Mouse (Mus musculus): ENCODE data around the gene Gm42906.

DNA sequence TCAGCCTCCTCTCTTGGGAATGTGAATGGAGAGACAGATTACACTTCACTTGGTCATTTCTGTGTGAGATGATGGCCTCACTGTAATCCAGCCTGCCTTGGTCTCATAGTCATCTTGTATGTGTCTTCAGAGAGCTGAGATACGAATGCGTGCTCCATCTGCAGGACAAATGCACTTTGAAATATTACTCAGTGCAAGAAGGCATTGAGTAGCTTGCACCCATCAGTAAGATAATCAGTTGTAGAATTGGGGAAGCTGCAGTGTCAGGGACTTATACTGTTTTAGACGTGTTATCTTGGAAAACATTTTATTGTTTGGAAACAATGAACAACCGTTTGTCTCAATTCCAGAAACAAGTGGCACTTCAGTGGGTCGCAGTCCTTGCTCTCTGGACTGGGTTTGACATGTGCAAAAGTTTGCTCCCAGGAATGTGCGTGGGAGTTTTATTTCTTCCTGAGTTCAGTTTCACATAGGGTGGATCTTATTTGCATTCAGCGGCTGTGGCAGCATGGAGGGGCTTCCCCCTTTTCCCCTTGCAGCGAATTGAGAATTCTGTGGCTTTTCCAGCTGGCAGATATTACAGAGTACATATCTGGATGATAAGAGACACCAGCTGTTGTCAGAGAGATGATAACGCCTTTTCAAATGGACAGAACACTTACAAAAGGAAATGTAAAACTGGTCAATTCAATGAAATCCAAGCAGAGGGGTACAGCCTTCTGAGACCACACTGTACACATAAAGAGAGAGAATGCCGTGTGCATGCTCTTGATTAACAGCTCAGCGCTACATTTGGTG is 15.1 kb downstream of the Gm42906 start:
- TF ChIP-seq MAX (IDR thresholded peaks at IDR 0.05; ENCODE audit: low read length) (no peak), POLR2A (IDR thresholded peaks at IDR 0.05; ENCODE audit: control insufficient read depth in 1 of 2, insufficient read depth in 1 of 2, low read depth in 1 of 2, low read length in 2 of 2, poor library complexity in 1 of 2) (no peak), CTCF (IDR thresholded peaks at IDR 0.05 in 2 of 3, conservative IDR thresholded peaks at IDR 0.05 in 1 of 3; ENCODE audit: control insufficient read depth in 1 of 3, insufficient read depth in 1 of 3, low read depth in 2 of 3, low read length in 3 of 3, poor library complexity in 1 of 3, severe bottlenecking in 1 of 3) (peak in 1 of 3 experiments; percentile 41; a peak in 2 of 6 replicates), EP300 (IDR thresholded peaks at IDR 0.05; ENCODE audit: low read depth in 1 of 2, low read length in 2 of 2) (peak; percentile 29 to 77; a peak in 3 of 4 replicates), CHD1 (IDR thresholded peaks at IDR 0.05; ENCODE audit: low read depth, low read length) (no peak), ETS1 (IDR thresholded peaks at IDR 0.05; ENCODE audit: low read depth, low read length) (peak; percentile 99), E2F4 (IDR thresholded peaks at IDR 0.05; ENCODE audit: borderline replicate concordance, low read depth, low read length) (no peak), KAT2A (conservative IDR thresholded peaks at IDR 0.05; ENCODE audit: low read depth, low read length) (no peak), BHLHE40 (IDR thresholded peaks at IDR 0.05; ENCODE audit: borderline replicate concordance, low read depth, low read length) (0 out of 2 replicates have a peak, but pooled peaks have one; percentile 10), USF1 (IDR thresholded peaks at IDR 0.05; ENCODE audit: low read depth, low read length) (no peak)

All from MEL (cell line).